Mouse (Mus musculus) ES-Bruce4 (cell line): ENCODE measurements at regions not wholly inside any gene's neighbourhood (a gene's known extent, or its start where the extent isn't known, plus 50 kb on each side); places are given as distances from the start of the nearest gene placed in this dataset.

Experiments used
- CTCF ChIP-seq: IDR thresholded peaks from one replicate; pipeline ENCODE4 v1.8.1; 2011; ENCODE audit warnings: low read depth, low read length
- EP300 ChIP-seq: IDR thresholded peaks from 2 replicates; pipeline ENCODE4 v1.6.1; 2011; ENCODE audit warnings: low read depth, low read length; ENCODE audit not compliant: insufficient read depth

DNA sequence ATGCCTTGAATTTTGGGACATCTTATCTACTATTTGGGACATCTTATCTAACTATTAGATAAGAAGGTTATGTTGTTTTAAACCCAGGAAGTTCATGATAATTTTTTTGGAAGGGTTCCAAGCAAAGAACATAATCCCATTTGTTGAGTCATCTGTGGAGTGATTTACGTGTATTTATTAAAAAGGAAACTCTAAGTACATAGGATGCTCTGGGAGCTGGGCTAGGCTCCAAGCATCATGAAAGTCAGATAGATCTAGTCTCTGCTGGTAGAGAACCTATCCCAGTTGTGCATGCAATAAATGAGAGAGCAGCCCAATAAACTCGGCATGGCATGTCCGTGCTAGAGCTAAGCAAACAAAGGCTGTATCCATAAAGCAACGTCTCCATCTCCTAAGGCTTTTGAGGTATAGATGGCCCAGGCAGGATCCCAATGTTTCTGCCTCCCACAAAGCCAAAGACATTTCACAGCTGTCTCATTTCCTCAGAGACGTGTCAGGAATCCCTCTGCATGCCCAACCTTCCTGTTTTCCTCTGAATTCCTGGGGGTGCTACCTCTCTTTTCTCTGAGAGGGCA is 289.4 kb upstream of the Dynlrb2 start:
- no peak for TF ChIP-seq EP300
- TF ChIP-seq CTCF = no peak
